Mouse (Mus musculus) thymus, postnatal 10 days (tissue): ENCODE measurements around the gene Stx2.
A peak's percentile ranks its signal among the peaks of the same experiment; 100 is the strongest.

ENCODE experiments used
- DNase-seq, 2 experiments: peaks; one replicate each; pipeline ENCODE4 v3.0.0; 2021; ENCODE audit warnings: low spot score in 2 of 2

The Stx2 gene

GRCm38 (mm10) chr5:128953278-128954070 lies 54.9 kb downstream of the Stx2 start, which contains the start of gene Rimbp2:
Rimbp2 (minus strand) TSS chr5:128953486.
- no peak for DNase-seq

GRCm38 (mm10) chr5:128952291-128953195 lies 55.8 kb downstream of the Stx2 start:
- no peak for DNase-seq

GRCm38 (mm10) chr5:128951472-128951871 lies 56.9 kb downstream of the Stx2 start:
- no peak for DNase-seq

GRCm38 (mm10) chr5:128947093-128947492 lies 61.3 kb downstream of the Stx2 start:
- peak in 1 of 2 experiments; percentile 17 for DNase-seq

- DNase-seq, result no peak
These were observed 67.9 kb downstream of the Stx2 start for GRCm38 (mm10) chr5:128940436-128940835.

- no peak for DNase-seq
These were observed 72.9 kb downstream of the Stx2 start for GRCm38 (mm10) chr5:128935359-128935899.
